Mouse (Mus musculus): ENCODE measurements at regions not wholly inside any gene's neighbourhood (a gene's known extent, or its start where the extent isn't known, plus 50 kb on each side); places are given as distances from the start of the nearest gene placed in this dataset.

GRCm38 (mm10) chr13:112187226-112187625 is 101.0 kb upstream of the Ankrd55 start:
- no peaks in the 10 kb centered on the region for H3K79me2 ChIP-seq (ENCODE audit: control insufficient read depth, insufficient read depth)
- no peak overlapping the region for H3K4me3 ChIP-seq (ENCODE audit: insufficient read depth, poor library complexity, severe bottlenecking)
- TF ChIP-seq USF1 (IDR thresholded peaks at IDR 0.05; ENCODE audit: low read depth), result no peak
- TF ChIP-seq MYOG (IDR thresholded peaks at IDR 0.05; ENCODE audit: control insufficient read depth, extremely low read depth, insufficient read length), result no peak
- no peaks in the 10 kb centered on the region for H3K36me3 ChIP-seq (ENCODE audit: control insufficient read depth, insufficient read depth)
- H3K79me3 ChIP-seq (ENCODE audit: low read depth), result no peaks in the 10 kb centered on the region
- no peak overlapping the region for H3ac ChIP-seq (ENCODE audit: control insufficient read depth, insufficient read length, low read depth)
- H3K27me3 ChIP-seq (ENCODE audit: control insufficient read depth, insufficient read depth, insufficient read length), result no peaks in the 10 kb centered on the region

- Histone ChIP-seq H3K36me3 (ENCODE audit: control insufficient read depth, insufficient read depth) (no peaks in the 10 kb centered on the region), H3K4me3 (ENCODE audit: insufficient read depth, poor library complexity, severe bottlenecking) (no peak overlapping the region)
- TF ChIP-seq MYOG (IDR thresholded peaks at IDR 0.05; ENCODE audit: control insufficient read depth, extremely low read depth, insufficient read length) (no peak), MAX (IDR thresholded peaks at IDR 0.05) (no peak), USF1 (IDR thresholded peaks at IDR 0.05; ENCODE audit: low read depth) (no peak), MYOD1 (IDR thresholded peaks at IDR 0.05; ENCODE audit: control insufficient read depth, insufficient read length, low read depth) (no peak), FOSL1 (IDR thresholded peaks at IDR 0.05; ENCODE audit: insufficient read depth, low read length, poor library complexity, severe bottlenecking) (no peak), CEBPB (IDR thresholded peaks at IDR 0.05; ENCODE audit: low read depth) (no peak), CTCF (IDR thresholded peaks at IDR 0.05; ENCODE audit: control insufficient read depth, insufficient read depth, insufficient read length) (no peak)
Observed at GRCm38 (mm10) chr13:112188313-112188712, 99.9 kb upstream of the Ankrd55 start.

GRCm38 (mm10) chr13:112188741-112189476 is 99.3 kb upstream of the Ankrd55 start:
- Histone ChIP-seq H3K79me2 (ENCODE audit: control insufficient read depth, insufficient read depth) (no peaks in the 10 kb centered on the region), H3K79me3 (ENCODE audit: low read depth) (no peaks in the 10 kb centered on the region), H3K4me3 (ENCODE audit: insufficient read depth, poor library complexity, severe bottlenecking) (no peak overlapping the region), H3K27me3 (ENCODE audit: control insufficient read depth, insufficient read depth, insufficient read length) (no peaks in the 10 kb centered on the region), H3K36me3 (ENCODE audit: control insufficient read depth, insufficient read depth) (no peaks in the 10 kb centered on the region), H3ac (ENCODE audit: control insufficient read depth, insufficient read length, low read depth) (no peak overlapping the region)
- TF ChIP-seq MAX (IDR thresholded peaks at IDR 0.05), result no peak
- TF ChIP-seq MYOD1 (IDR thresholded peaks at IDR 0.05; ENCODE audit: control insufficient read depth, insufficient read length, low read depth), result no peak
- TF ChIP-seq FOSL1 (IDR thresholded peaks at IDR 0.05; ENCODE audit: insufficient read depth, low read length, poor library complexity, severe bottlenecking), result no peak
- TF ChIP-seq CTCF (IDR thresholded peaks at IDR 0.05; ENCODE audit: control insufficient read depth, insufficient read depth, insufficient read length), result no peak
- no peak for TF ChIP-seq USF1 (IDR thresholded peaks at IDR 0.05; ENCODE audit: low read depth)
- TF ChIP-seq MYOG (IDR thresholded peaks at IDR 0.05; ENCODE audit: control insufficient read depth, extremely low read depth, insufficient read length), result no peak
- no peak for TF ChIP-seq CEBPB (IDR thresholded peaks at IDR 0.05; ENCODE audit: low read depth)

More at GRCm38 (mm10) chr13:112188313-112188712, 99.9 kb upstream of the Ankrd55 start:
- Histone ChIP-seq H3K79me3 (ENCODE audit: low read depth) (no peaks in the 10 kb centered on the region), H3ac (ENCODE audit: control insufficient read depth, insufficient read length, low read depth) (no peak overlapping the region), H3K79me2 (ENCODE audit: control insufficient read depth, insufficient read depth) (no peaks in the 10 kb centered on the region), H3K27me3 (ENCODE audit: control insufficient read depth, insufficient read depth, insufficient read length) (no peaks in the 10 kb centered on the region)

- Histone ChIP-seq H3K36me3 (ENCODE audit: control insufficient read depth, insufficient read depth) (no peaks in the 10 kb centered on the region), H3K79me2 (ENCODE audit: control insufficient read depth, insufficient read depth) (no peaks in the 10 kb centered on the region), H3K27me3 (ENCODE audit: control insufficient read depth, insufficient read depth, insufficient read length) (no peaks in the 10 kb centered on the region), H3K79me3 (ENCODE audit: low read depth) (no peaks in the 10 kb centered on the region), H3ac (ENCODE audit: control insufficient read depth, insufficient read length, low read depth) (no peak overlapping the region), H3K4me3 (ENCODE audit: insufficient read depth, poor library complexity, severe bottlenecking) (no peak overlapping the region)
- TF ChIP-seq MYOG (IDR thresholded peaks at IDR 0.05; ENCODE audit: control insufficient read depth, extremely low read depth, insufficient read length) (no peak), CEBPB (IDR thresholded peaks at IDR 0.05; ENCODE audit: low read depth) (no peak), MYOD1 (IDR thresholded peaks at IDR 0.05; ENCODE audit: control insufficient read depth, insufficient read length, low read depth) (no peak), CTCF (IDR thresholded peaks at IDR 0.05; ENCODE audit: control insufficient read depth, insufficient read depth, insufficient read length) (no peak), FOSL1 (IDR thresholded peaks at IDR 0.05; ENCODE audit: insufficient read depth, low read length, poor library complexity, severe bottlenecking) (no peak), MAX (IDR thresholded peaks at IDR 0.05) (no peak), USF1 (IDR thresholded peaks at IDR 0.05; ENCODE audit: low read depth) (no peak)
Observed at GRCm38 (mm10) chr13:112189605-112190004, 98.6 kb upstream of the Ankrd55 start.

- H3K27me3 ChIP-seq (ENCODE audit: control insufficient read depth, insufficient read depth, insufficient read length), result no peaks in the 10 kb centered on the region
- TF ChIP-seq MYOG (IDR thresholded peaks at IDR 0.05; ENCODE audit: control insufficient read depth, extremely low read depth, insufficient read length) (no peak), MAX (IDR thresholded peaks at IDR 0.05) (no peak), FOSL1 (IDR thresholded peaks at IDR 0.05; ENCODE audit: insufficient read depth, low read length, poor library complexity, severe bottlenecking) (no peak), MYOD1 (IDR thresholded peaks at IDR 0.05; ENCODE audit: control insufficient read depth, insufficient read length, low read depth) (no peak), USF1 (IDR thresholded peaks at IDR 0.05; ENCODE audit: low read depth) (no peak), CTCF (IDR thresholded peaks at IDR 0.05; ENCODE audit: control insufficient read depth, insufficient read depth, insufficient read length) (no peak), CEBPB (IDR thresholded peaks at IDR 0.05; ENCODE audit: low read depth) (no peak)
- H3K79me2 ChIP-seq (ENCODE audit: control insufficient read depth, insufficient read depth), result no peaks in the 10 kb centered on the region
- H3K4me3 ChIP-seq (ENCODE audit: insufficient read depth, poor library complexity, severe bottlenecking), result no peak overlapping the region
- no peaks in the 10 kb centered on the region for H3K36me3 ChIP-seq (ENCODE audit: control insufficient read depth, insufficient read depth)
- no peak overlapping the region for H3ac ChIP-seq (ENCODE audit: control insufficient read depth, insufficient read length, low read depth)
- H3K79me3 ChIP-seq (ENCODE audit: low read depth), result no peaks in the 10 kb centered on the region
Observed at GRCm38 (mm10) chr13:112192192-112192905, 95.9 kb upstream of the Ankrd55 start.
